Mouse (Mus musculus): ENCODE measurements at regions not wholly inside any gene's neighbourhood (a gene's known extent, or its start where the extent isn't known, plus 50 kb on each side); places are given as distances from the start of the nearest gene placed in this dataset.

- no peak for ATAC-seq (ENCODE audit: low FRiP score, low read depth)
- H3K36me3 ChIP-seq, result no peaks in the 10 kb centered on the region
- 61% methylated on average over 7 of the region's 7 CpGs for WGBS
- H3K4me3 ChIP-seq, result no peak overlapping the region
- no peaks in the 10 kb centered on the region for H3K4me1 ChIP-seq
- no peak overlapping the region for H3K27ac ChIP-seq (replicated peaks)
- no peak overlapping the region for H3K4me2 ChIP-seq (replicated peaks)
- no peak overlapping the region for H3K9ac ChIP-seq (replicated peaks)
- H3K9me3 ChIP-seq, result no peaks in the 10 kb centered on the region
- H3K27me3 ChIP-seq, result no peaks in the 10 kb centered on the region
These were observed 1506.5 kb downstream of the Stim2 start for GRCm38 (mm10) chr5:55504754-55505153.

GRCm38 (mm10) chr5:55505871-55506270 lies 1507.6 kb downstream of the Stim2 start:
- no peaks in the 10 kb centered on the region for H3K27me3 ChIP-seq
- no peak overlapping the region for H3K4me3 ChIP-seq
- H3K4me1 ChIP-seq, result no peaks in the 10 kb centered on the region
- no peak overlapping the region for H3K9ac ChIP-seq (replicated peaks)
- 54% methylated on average over 1 of the region's 1 CpGs for WGBS
- no peaks in the 10 kb centered on the region for H3K36me3 ChIP-seq
- no peak overlapping the region for H3K4me2 ChIP-seq (replicated peaks)
- no peak overlapping the region for H3K27ac ChIP-seq (replicated peaks)
- no peak for ATAC-seq (ENCODE audit: low FRiP score, low read depth)
- no peaks in the 10 kb centered on the region for H3K9me3 ChIP-seq

GRCm38 (mm10) chr5:55514269-55514668 lies 1516.0 kb downstream of the Stim2 start:
- no peaks in the 10 kb centered on the region for H3K9me3 ChIP-seq
- ATAC-seq (ENCODE audit: low FRiP score, low read depth), result no peak
- WGBS, result 55% methylated on average over 2 of the region's 2 CpGs
- no peak overlapping the region for H3K27ac ChIP-seq (replicated peaks)
- no peak overlapping the region for H3K4me2 ChIP-seq (replicated peaks)
- no peak overlapping the region for H3K9ac ChIP-seq (replicated peaks)
- no peaks in the 10 kb centered on the region for H3K4me1 ChIP-seq
- no peaks in the 10 kb centered on the region for H3K36me3 ChIP-seq
- H3K27me3 ChIP-seq, result no peaks in the 10 kb centered on the region
- H3K4me3 ChIP-seq, result no peak overlapping the region

GRCm38 (mm10) chr5:55551154-55551553 lies 1552.9 kb downstream of the Stim2 start:
- Histone ChIP-seq H3K9ac (replicated peaks) (no peak overlapping the region), H3K36me3 (no peaks in the 10 kb centered on the region), H3K27ac (replicated peaks) (no peak overlapping the region), H3K9me3 (no peaks in the 10 kb centered on the region), H3K27me3 (no peaks in the 10 kb centered on the region), H3K4me3 (no peak overlapping the region), H3K4me1 (no peaks in the 10 kb centered on the region), H3K4me2 (replicated peaks) (no peak overlapping the region)
- 0 out of 2 replicates have a peak, but pooled peaks have one; percentile 52 for ATAC-seq (ENCODE audit: low FRiP score, low read depth)

Data from midbrain, embryonic 12.5 days (tissue).